24 mouse cellular contexts compared by ENCODE assay signal in genomic region chr1:39015529-39015928, GRCm38 (mm10).
"Had no signal": no experiment of that assay in that cellular context is flagged by ENCODE, and none has a peak within 500 bp of the region (broad histone marks: within the 10 kb centered on the region; RNA-seq: fewer than 3 reads in every experiment).

No protein-coding gene starts in this region.

- H3K27me3 ChIP-seq: heart, embryonic 15.5 days; hindbrain, embryonic 12.5 days; hindbrain, embryonic 15.5 days; intestine, embryonic 15.5 days; limb, embryonic 12.5 days had no signal

- DNase-seq: gastrocnemius, adult 2 months; gastrocnemius, postnatal 10 days; gastrocnemius, postnatal 25 days; heart, adult 18-20 months; heart, postnatal 4 days; kidney, adult 18-20 months; kidney, adult 8-10 months; kidney, postnatal 10 days; kidney, postnatal 25 days; kidney, postnatal 4 days had no signal

- H3K9ac ChIP-seq: heart, embryonic 13.5 days; heart, embryonic 15.5 days; hindbrain, embryonic 12.5 days; hindbrain, embryonic 15.5 days; intestine, embryonic 15.5 days; limb, embryonic 12.5 days had no signal

- H3K4me2 ChIP-seq: heart, embryonic 11.5 days; heart, embryonic 13.5 days; heart, embryonic 15.5 days; hindbrain, embryonic 12.5 days; hindbrain, embryonic 15.5 days; intestine, embryonic 15.5 days; limb, embryonic 12.5 days had no signal

- H3K36me3 ChIP-seq: heart, embryonic 13.5 days; heart, embryonic 15.5 days; hindbrain, embryonic 10.5 days; hindbrain, embryonic 12.5 days; hindbrain, embryonic 15.5 days; intestine, embryonic 15.5 days; limb, embryonic 10.5 days; limb, embryonic 12.5 days had no signal

- H3K9me3 ChIP-seq: heart, embryonic 13.5 days; heart, embryonic 15.5 days; hindbrain, embryonic 10.5 days; hindbrain, embryonic 12.5 days; hindbrain, embryonic 15.5 days; intestine, embryonic 15.5 days; limb, embryonic 10.5 days; limb, embryonic 12.5 days had no signal

- H3K4me1 ChIP-seq: heart, embryonic 13.5 days; hindbrain, embryonic 10.5 days; hindbrain, embryonic 12.5 days; hindbrain, embryonic 15.5 days; intestine, embryonic 15.5 days; limb, embryonic 10.5 days; limb, embryonic 12.5 days had no signal

- H3K4me3 ChIP-seq: gastrocnemius, adult 2 months; heart, embryonic 13.5 days; heart, embryonic 15.5 days; hindbrain, embryonic 10.5 days; hindbrain, embryonic 12.5 days; hindbrain, embryonic 15.5 days; intestine, embryonic 15.5 days; layer of hippocampus, adult 2 months; left cerebral cortex, adult 2 months; limb, embryonic 10.5 days; limb, embryonic 12.5 days had no signal

- H3K27ac ChIP-seq: gastrocnemius, adult 2 months; heart, embryonic 13.5 days; heart, embryonic 15.5 days; hindbrain, embryonic 10.5 days; hindbrain, embryonic 12.5 days; hindbrain, embryonic 15.5 days; intestine, embryonic 15.5 days; layer of hippocampus, adult 2 months; left cerebral cortex, adult 2 months; limb, embryonic 10.5 days; limb, embryonic 12.5 days had no signal

- ATAC-seq: forebrain, embryonic 16.5 days; inflammation-experienced regulatory T-cells, adult 6 months; intestine, embryonic 15.5 days; intestine, postnatal 0 days had no signal
